Mouse (Mus musculus) midbrain, embryonic 12.5 days (tissue): ENCODE measurements around the gene Gstp2. TPM values are rescaled to one million over a fixed set of nuclear protein-coding genes. Genes with fewer than 3 reads are reported as not detected.

ENCODE experiments used
- ATAC-seq: fragments of 200-750 bp; cut with Nextera tagmentation; 2 replicates; pipeline ENCODE4 v1.8.0; 2017; ENCODE audit warnings: low read depth, moderate TSS enrichment, moderate library complexity; ENCODE audit not compliant: low FRiP score
- H3K27ac ChIP-seq: fragments of 300-500 bp; sonication (generic); replicated peaks from 2 replicates; pipeline ENCODE4 v1.5.1; 2016; ENCODE audit warnings: mild to moderate bottlenecking
- H3K27me3 ChIP-seq: fragments of 300-500 bp; sonication (generic); 2 replicates; pipeline ENCODE4 v1.6.1; 2016; ENCODE audit warnings: mild to moderate bottlenecking
- H3K36me3 ChIP-seq: fragments of 300-500 bp; sonication (generic); 2 replicates; pipeline ENCODE4 v1.6.1; 2016
- H3K4me1 ChIP-seq: fragments of 300-500 bp; sonication (generic); 2 replicates; pipeline ENCODE4 v1.6.1; 2016
- H3K4me2 ChIP-seq: fragments of 300-500 bp; sonication (generic); replicated peaks from 2 replicates; pipeline ENCODE4 v1.6.1; 2016; ENCODE audit warnings: mild to moderate bottlenecking, moderate library complexity
- H3K4me3 ChIP-seq: fragments of 300-500 bp; sonication (generic); 2 replicates; pipeline ENCODE4 v1.5.1; 2016; ENCODE audit warnings: mild to moderate bottlenecking
- H3K9ac ChIP-seq: fragments of 300-500 bp; sonication (generic); replicated peaks from 2 replicates; pipeline ENCODE4 v1.6.1; 2016; ENCODE audit warnings: mild to moderate bottlenecking, moderate library complexity
- H3K9me3 ChIP-seq: fragments of 300-500 bp; sonication (generic); 2 replicates; pipeline ENCODE4 v1.6.1; 2016; ENCODE audit warnings: mild to moderate bottlenecking
- WGBS: fragments of 180-500 bp; shearing (Covaris S2); methylation state at CpG from one replicate; pipeline ENCODE4 v1.1.7; 2016; 5-methylcytosine and 5-hydroxymethylcytosine counted together
- polyA plus RNA-seq: library from polyadenylated mRNA; unstranded; fragments of >200 nt; fragmentation: Nextera tagmentation; extraction: Ambion mirVana; gene quantifications from 2 replicates; pipeline ENCODE4 v1.2.1, GENCODE M21; 2016

The Gstp2 gene
- polyA plus RNA-seq, 1 experiment from 2014 or later = 2.4 TPM

DNA sequence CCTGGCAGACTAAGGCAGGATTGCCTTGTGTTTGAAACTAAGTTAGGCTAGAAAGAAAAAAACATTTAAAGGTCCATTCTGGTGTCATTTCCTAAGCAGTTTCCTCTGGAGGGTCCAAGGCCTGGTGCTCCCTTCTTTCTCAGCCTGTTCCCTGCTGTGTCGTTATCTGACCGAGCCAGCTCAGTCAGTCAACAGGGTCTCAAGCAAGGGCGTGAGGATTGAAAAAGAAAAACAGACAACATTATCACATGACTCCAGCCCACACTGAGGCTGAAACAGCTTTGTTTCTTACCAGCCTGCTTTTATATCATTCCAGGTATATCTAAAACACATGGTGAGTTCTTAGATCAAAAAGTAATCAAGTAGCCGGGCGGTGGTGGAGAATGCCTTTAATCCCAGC is 30.2 kb downstream of the Gstp2 start:
- Histone ChIP-seq H3K4me2 (no peak overlapping the region), H3K4me3 (no peak overlapping the region), H3K27ac (no peak overlapping the region), H3K36me3 (no peaks in the 10 kb centered on the region), H3K9me3 (no peaks in the 10 kb centered on the region), H3K27me3 (0 out of 2 replicates have a peak, but pooled peaks cover 5% of the 10 kb centered on the region), H3K9ac (no peak overlapping the region), H3K4me1 (peaks cover 9% of the 10 kb centered on the region)
- no peak for ATAC-seq
- 75% methylated on average over 5 of the region's 5 CpGs for WGBS

GRCm38 (mm10) chr19:4014802-4015201 is 31.0 kb downstream of the Gstp2 start:
- ATAC-seq = no peak
- Histone ChIP-seq H3K27me3 (0 out of 2 replicates have a peak, but pooled peaks cover 5% of the 10 kb centered on the region), H3K27ac (no peak overlapping the region)

GRCm38 (mm10) chr19:4013066-4013465 is 32.8 kb downstream of the Gstp2 start:
- Histone ChIP-seq H3K4me1 (peaks cover 9% of the 10 kb centered on the region), H3K9ac (peak overlapping the region; percentile 26; the same call in 1 of the 2 replicates), H3K27ac (no peak overlapping the region), H3K27me3 (no peaks in the 10 kb centered on the region), H3K9me3 (no peaks in the 10 kb centered on the region), H3K4me2 (peak overlapping the region; percentile 47), H3K4me3 (peak overlapping the region; percentile 75), H3K36me3 (peaks cover 24% of the 10 kb centered on the region)
- ATAC-seq = no peak
- 20% methylated on average over 9 of the region's 9 CpGs for WGBS

More at GRCm38 (mm10) chr19:4014802-4015201, 31.0 kb downstream of the Gstp2 start:
- Histone ChIP-seq H3K36me3 (peaks cover 7% of the 10 kb centered on the region), H3K4me1 (peaks cover 9% of the 10 kb centered on the region), H3K9ac (no peak overlapping the region), H3K4me2 (no peak overlapping the region), H3K9me3 (no peaks in the 10 kb centered on the region), H3K4me3 (no peak overlapping the region)

DNA sequence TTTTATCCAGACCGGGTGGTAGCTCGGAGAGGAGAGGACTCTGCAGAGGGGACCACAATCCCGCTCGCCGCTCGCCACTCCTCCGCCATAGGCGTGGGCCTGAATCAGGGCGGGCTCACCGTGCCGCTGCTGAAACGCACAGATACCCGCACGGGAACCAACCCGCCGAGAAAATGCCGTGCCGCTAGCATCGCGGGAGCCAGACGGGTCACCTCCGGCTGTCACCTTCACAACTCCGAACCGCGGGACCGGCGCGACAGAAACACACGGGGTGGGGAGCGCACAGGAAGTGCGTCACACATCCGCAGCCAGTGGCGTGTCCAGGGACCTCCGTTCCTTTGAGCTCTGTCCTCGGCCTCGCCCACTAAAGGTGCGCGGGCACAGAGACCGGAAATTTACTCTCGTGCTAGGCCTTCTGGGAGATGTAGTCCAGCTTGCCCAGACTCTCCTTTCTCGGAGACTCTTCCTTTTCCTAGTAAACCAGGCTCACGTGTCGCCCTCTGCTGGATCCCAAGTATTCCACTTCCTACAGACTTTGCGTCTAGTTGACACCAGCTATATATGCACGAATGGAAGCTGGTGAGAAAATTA is 33.3 kb downstream of the Gstp2 start, which contains the start of gene Ndufv1:
Ndufv1 (minus strand) TSS at position 375 of the 591 bp plus-strand sequence.
- H3K4me3 ChIP-seq = peak within 1 kb of the TSS; percentile 75
- WGBS = under 1% methylated on average over 45 of the region's 45 CpGs
- H3K27me3 ChIP-seq = no peaks in the 10 kb centered on the region
- peaks cover 30% of the 10 kb centered on the region for H3K36me3 ChIP-seq
- H3K9ac ChIP-seq = peak within 1 kb of the TSS; percentile 65
- H3K4me2 ChIP-seq = peak within 1 kb of the TSS; percentile 77
- ATAC-seq = peak; percentile 100
- peaks cover 9% of the 10 kb centered on the region for H3K4me1 ChIP-seq
- H3K27ac ChIP-seq = peak within 1 kb of the TSS; percentile 47; the same call in 1 of the 2 replicates
- no peaks in the 10 kb centered on the region for H3K9me3 ChIP-seq

DNA sequence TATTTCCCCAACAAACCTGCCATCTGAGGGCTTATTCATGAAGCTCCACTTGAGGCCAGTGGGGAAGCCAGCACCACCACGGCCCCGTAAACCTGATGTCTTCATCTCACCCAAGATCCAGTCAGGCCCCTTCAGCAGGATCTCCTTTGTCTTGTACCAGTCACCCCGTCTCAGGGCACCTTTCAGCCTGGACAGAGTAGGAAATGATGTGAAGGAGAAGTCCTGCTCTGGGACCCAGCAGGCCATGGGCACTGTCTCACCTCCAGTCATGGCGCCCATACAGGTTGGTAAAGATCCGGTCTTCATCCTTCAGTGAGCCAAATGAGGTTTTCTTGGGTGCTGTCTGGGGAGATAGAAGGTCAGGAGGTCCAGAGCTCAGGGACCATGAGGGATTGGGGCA is 34.7 kb downstream of the Gstp2 start:
- Histone ChIP-seq H3K27ac (no peak overlapping the region), H3K4me2 (no peak overlapping the region), H3K4me3 (no peak overlapping the region), H3K9me3 (no peaks in the 10 kb centered on the region), H3K4me1 (peaks cover 9% of the 10 kb centered on the region), H3K36me3 (peaks cover 44% of the 10 kb centered on the region), H3K9ac (no peak overlapping the region), H3K27me3 (no peaks in the 10 kb centered on the region)
- no peak for ATAC-seq
- 92% methylated on average over 5 of the region's 5 CpGs for WGBS

DNA sequence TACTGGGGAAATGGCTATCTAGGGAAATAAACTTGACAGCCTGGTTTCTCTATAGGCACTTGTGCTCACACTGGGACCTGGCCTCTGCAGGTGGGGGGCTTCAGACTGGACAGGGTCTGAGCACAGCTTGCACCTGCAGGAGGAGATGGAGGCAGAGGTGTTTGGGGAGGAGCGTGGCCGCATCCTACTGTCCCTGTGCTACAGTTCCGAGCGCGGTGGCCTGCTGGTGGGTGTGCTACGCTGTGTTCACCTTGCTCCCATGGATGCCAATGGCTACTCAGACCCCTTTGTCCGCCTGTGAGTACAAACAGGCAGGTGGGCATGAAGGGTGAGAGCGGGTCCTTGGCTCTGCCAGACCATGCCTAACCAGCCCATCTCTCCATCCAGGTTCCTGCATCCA is 39.9 kb downstream of the Gstp2 start:
- Histone ChIP-seq H3K27me3 (0 out of 2 replicates have a peak, but pooled peaks cover 7% of the 10 kb centered on the region), H3K4me1 (peaks cover 7% of the 10 kb centered on the region), H3K4me3 (no peak overlapping the region), H3K4me2 (no peak overlapping the region), H3K36me3 (peaks cover 54% of the 10 kb centered on the region), H3K9me3 (no peaks in the 10 kb centered on the region), H3K27ac (no peak overlapping the region), H3K9ac (no peak overlapping the region)
- ATAC-seq = no peak
- WGBS = 93% methylated on average over 8 of the region's 8 CpGs

- H3K4me3 ChIP-seq = no peak overlapping the region
- 0 out of 2 replicates have a peak, but pooled peaks cover 7% of the 10 kb centered on the region for H3K27me3 ChIP-seq
- no peak for ATAC-seq
- peaks cover 50% of the 10 kb centered on the region for H3K36me3 ChIP-seq
- H3K9ac ChIP-seq = no peak overlapping the region
- H3K4me1 ChIP-seq = peaks cover 10% of the 10 kb centered on the region
- H3K9me3 ChIP-seq = no peaks in the 10 kb centered on the region
- no peak overlapping the region for H3K4me2 ChIP-seq
- H3K27ac ChIP-seq = no peak overlapping the region
- WGBS = 88% methylated on average over 9 of the region's 9 CpGs
Observed at GRCm38 (mm10) chr19:4005091-4005490, 40.7 kb downstream of the Gstp2 start.

DNA sequence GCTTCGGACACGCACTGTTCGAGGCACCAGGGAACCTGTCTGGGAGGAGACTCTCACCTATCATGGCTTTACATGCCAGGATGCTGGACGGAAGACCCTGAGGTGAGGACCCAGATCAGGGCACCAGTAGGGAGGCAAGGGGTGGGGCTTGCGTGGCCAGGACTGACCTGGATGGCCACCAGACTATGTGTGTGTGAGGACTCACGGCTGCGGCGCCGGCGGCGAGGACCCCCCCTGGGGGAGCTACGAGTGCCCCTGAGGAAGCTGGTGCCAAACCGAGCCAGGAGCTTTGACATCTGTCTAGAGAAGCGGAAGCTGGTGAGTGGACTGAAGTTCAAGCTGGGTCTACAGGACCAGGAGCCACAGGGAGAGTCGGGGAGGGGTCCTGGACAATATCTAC is 41.5 kb downstream of the Gstp2 start:
- no peak overlapping the region for H3K4me2 ChIP-seq
- H3K4me3 ChIP-seq = no peak overlapping the region
- peaks cover 10% of the 10 kb centered on the region; the same call in 1 of the 2 replicates for H3K27me3 ChIP-seq
- no peak overlapping the region for H3K9ac ChIP-seq
- peaks cover 43% of the 10 kb centered on the region for H3K36me3 ChIP-seq
- peaks cover 15% of the 10 kb centered on the region for H3K4me1 ChIP-seq
- WGBS = 87% methylated on average over 15 of the region's 15 CpGs
- H3K9me3 ChIP-seq = no peaks in the 10 kb centered on the region
- ATAC-seq = no peak
- H3K27ac ChIP-seq = no peak overlapping the region

DNA sequence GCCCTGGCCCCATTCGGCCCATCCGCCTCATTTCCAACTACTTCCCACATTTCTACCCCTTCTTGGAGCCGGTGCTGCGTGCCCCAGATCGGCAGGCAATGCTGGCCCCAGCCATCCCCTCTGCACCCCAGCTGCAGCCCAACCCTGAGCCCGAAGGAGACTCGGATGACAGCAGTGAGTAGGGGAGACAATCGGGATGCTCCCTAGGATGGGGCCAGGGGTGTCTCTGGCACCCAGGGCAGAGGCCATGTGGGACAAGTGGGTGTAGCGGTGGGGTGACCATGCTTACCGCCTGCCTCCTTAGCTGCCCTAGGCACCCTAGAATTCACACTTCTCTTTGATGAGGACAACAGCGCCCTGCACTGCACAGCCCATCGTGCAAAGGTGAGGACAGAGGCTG is 42.2 kb downstream of the Gstp2 start:
- Histone ChIP-seq H3K4me3 (no peak overlapping the region), H3K4me1 (peaks cover 15% of the 10 kb centered on the region), H3K4me2 (no peak overlapping the region), H3K9me3 (no peaks in the 10 kb centered on the region), H3K36me3 (peaks cover 36% of the 10 kb centered on the region), H3K27ac (no peak overlapping the region), H3K9ac (no peak overlapping the region), H3K27me3 (peaks cover 16% of the 10 kb centered on the region; the same call in 1 of the 2 replicates)
- no peak for ATAC-seq
- 84% methylated on average over 12 of the region's 12 CpGs for WGBS

GRCm38 (mm10) chr19:4003112-4003511 is 42.7 kb downstream of the Gstp2 start, which contains the start of gene Doc2g:
Gene Doc2g, plus strand, starts transcription at chr19:4003313.
- 81% methylated on average over 1 of the region's 1 CpGs for WGBS
- Histone ChIP-seq H3K9me3 (no peaks in the 10 kb centered on the region), H3K27me3 (peaks cover 16% of the 10 kb centered on the region; the same call in 1 of the 2 replicates), H3K9ac (no peak within 1 kb of the TSS), H3K4me2 (no peak within 1 kb of the TSS), H3K27ac (no peak within 1 kb of the TSS), H3K4me1 (peaks cover 15% of the 10 kb centered on the region), H3K4me3 (no peak within 1 kb of the TSS), H3K36me3 (peaks cover 30% of the 10 kb centered on the region)
- ATAC-seq = no peak

DNA sequence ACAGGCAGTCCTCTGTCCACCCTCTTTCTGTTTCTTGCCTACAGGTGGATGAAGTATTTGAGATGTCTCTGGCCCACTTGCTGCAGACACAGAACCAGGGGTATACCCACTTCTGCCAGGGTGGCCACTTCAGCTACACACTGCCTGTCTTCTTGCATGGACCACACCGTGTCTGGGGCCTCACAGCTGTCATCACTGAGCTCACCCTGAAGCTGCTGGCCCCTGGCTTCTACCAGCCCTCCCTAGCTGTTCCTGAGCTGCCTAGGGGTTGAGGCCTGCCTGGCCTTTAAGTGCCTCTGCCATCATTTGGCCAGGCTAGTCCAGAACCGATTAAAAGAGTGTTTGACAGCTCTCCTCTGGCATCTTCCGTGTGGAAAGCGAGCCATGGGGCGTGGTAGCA is 44.1 kb downstream of the Gstp2 start:
- Histone ChIP-seq H3K27me3 (peaks cover 16% of the 10 kb centered on the region; the same call in 1 of the 2 replicates), H3K4me3 (no peak overlapping the region), H3K4me2 (no peak overlapping the region; the same call in 1 of the 2 replicates), H3K27ac (no peak overlapping the region), H3K36me3 (peaks cover 17% of the 10 kb centered on the region), H3K4me1 (peaks cover 15% of the 10 kb centered on the region), H3K9me3 (no peaks in the 10 kb centered on the region), H3K9ac (peak overlapping the region; percentile 84; the same call in 1 of the 2 replicates)
- ATAC-seq = no peak
- WGBS = 94% methylated on average over 5 of the region's 5 CpGs

GRCm38 (mm10) chr19:4000949-4001525 is 44.8 kb downstream of the Gstp2 start:
- ATAC-seq = peak; percentile 32
- H3K27ac ChIP-seq = peak overlapping the region; percentile 97
- peak overlapping the region; percentile 84 for H3K9ac ChIP-seq
- peak overlapping the region; percentile 70 for H3K4me3 ChIP-seq
- peaks cover 10% of the 10 kb centered on the region for H3K36me3 ChIP-seq
- no peaks in the 10 kb centered on the region for H3K9me3 ChIP-seq
- H3K27me3 ChIP-seq = peaks cover 16% of the 10 kb centered on the region; the same call in 1 of the 2 replicates
- 17% methylated on average over 17 of the region's 17 CpGs for WGBS
- H3K4me2 ChIP-seq = peak overlapping the region; percentile 84
- peaks cover 15% of the 10 kb centered on the region for H3K4me1 ChIP-seq
